16 mouse cellular contexts compared by ENCODE assay signal in genomic region chr6:43667681-43668080, GRCm38 (mm10).
"Had no signal": no experiment of that assay in that cellular context is flagged by ENCODE, and none has a peak within 500 bp of the region (broad histone marks: within the 10 kb centered on the region; RNA-seq: fewer than 3 reads in every experiment).

No protein-coding gene starts in this region.

- H3K9ac ChIP-seq: neural tube, embryonic 13.5 days; neural tube, embryonic 15.5 days; stomach, embryonic 15.5 days had no signal

- H3K4me1 ChIP-seq: stomach, embryonic 15.5 days had no signal

- H3K4me2 ChIP-seq: neural tube, embryonic 13.5 days; neural tube, embryonic 15.5 days; stomach, embryonic 15.5 days had no signal

- DNase-seq: retina, postnatal 1 day; right cerebral cortex, adult 18-20 months; right cerebral cortex, postnatal 14 days; right cerebral cortex, postnatal 25 days; right cerebral cortex, postnatal 4 days; spleen, adult 18-20 months; thymus, adult 18-20 months; thymus, adult 2 months; thymus, postnatal 14 days; thymus, postnatal 25 days; thymus, postnatal 36 days; thymus, postnatal 4 days had no signal

- H3K27ac ChIP-seq: neural tube, embryonic 13.5 days; neural tube, embryonic 15.5 days; stomach, embryonic 15.5 days; stomach, postnatal 0 days had no signal

- H3K9me3 ChIP-seq: neural tube, embryonic 13.5 days; neural tube, embryonic 15.5 days; stomach, embryonic 15.5 days had no signal

- H3K36me3 ChIP-seq: neural tube, embryonic 13.5 days; neural tube, embryonic 15.5 days; stomach, embryonic 15.5 days had no signal

- H3K27me3 ChIP-seq: neural tube, embryonic 13.5 days; neural tube, embryonic 15.5 days; stomach, embryonic 15.5 days had no signal

- H3K4me3 ChIP-seq: neural tube, embryonic 13.5 days; neural tube, embryonic 15.5 days; stomach, embryonic 15.5 days had no signal
